Mouse (Mus musculus): Measurements from ENCODE around the gene Itih1. TPM values are rescaled to one million over a fixed set of nuclear protein-coding genes. Genes with fewer than 3 reads are reported as not detected.

Itih1 gene
- polyA plus RNA-seq (2012; ENCODE audit: insufficient read depth, insufficient read length, missing spikeins), result 0.55 TPM in 1 of 2 replicates, not detected in the other

GRCm38 (mm10) chr14:30943038-30943437 is at the start of gene Itih1:
TSS of gene Itih1 (minus strand) at chr14:30943289.
- Histone ChIP-seq H3K27ac (replicated peaks; ENCODE audit: low read depth, low read length) (peak within 1 kb of the TSS; percentile 74), H3K4me3 (ENCODE audit: insufficient read depth, low read depth, low read length) (no peak within 1 kb of the TSS), H3K4me1 (ENCODE audit: control insufficient read depth, insufficient read depth, insufficient read length, low read length) (no peaks in the 10 kb centered on the region)

- H3K4me3 ChIP-seq (ENCODE audit: insufficient read depth, low read depth, low read length), result no peak overlapping the region
- no peak overlapping the region for H3K27ac ChIP-seq (replicated peaks; ENCODE audit: low read depth, low read length)
Observed at GRCm38 (mm10) chr14:30976222-30976621, 33.1 kb upstream of the Itih1 start.

DNA sequence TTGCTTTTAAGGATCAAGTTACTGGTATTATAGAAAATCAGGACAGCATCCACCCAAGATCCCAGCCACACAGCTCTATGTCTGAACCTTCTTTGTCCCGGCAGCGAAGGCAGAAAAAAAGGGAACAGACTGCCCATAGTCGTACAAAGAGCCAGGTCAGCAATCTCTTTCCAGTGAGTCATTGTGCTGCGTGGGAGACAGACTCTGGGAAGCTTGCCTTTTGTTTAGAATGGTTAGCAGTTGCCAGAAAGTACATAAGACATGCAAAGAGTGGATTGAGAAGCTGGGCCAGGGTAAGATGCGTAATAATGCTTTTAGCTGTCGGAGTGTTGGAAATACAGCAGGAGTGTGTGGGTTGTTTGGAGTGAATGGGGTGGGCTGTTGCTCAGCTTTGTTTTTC is 31.1 kb upstream of the Itih1 start:
- no peak overlapping the region for H3K27ac ChIP-seq (replicated peaks; ENCODE audit: low read depth, low read length)
- H3K4me3 ChIP-seq (ENCODE audit: insufficient read depth, low read depth, low read length), result no peak overlapping the region
- no peaks in the 10 kb centered on the region for H3K4me1 ChIP-seq (ENCODE audit: control insufficient read depth, insufficient read depth, insufficient read length, low read length)

More at GRCm38 (mm10) chr14:30976222-30976621, 33.1 kb upstream of the Itih1 start:
- H3K4me1 ChIP-seq (ENCODE audit: control insufficient read depth, insufficient read depth, insufficient read length, low read length), result no peaks in the 10 kb centered on the region

DNA sequence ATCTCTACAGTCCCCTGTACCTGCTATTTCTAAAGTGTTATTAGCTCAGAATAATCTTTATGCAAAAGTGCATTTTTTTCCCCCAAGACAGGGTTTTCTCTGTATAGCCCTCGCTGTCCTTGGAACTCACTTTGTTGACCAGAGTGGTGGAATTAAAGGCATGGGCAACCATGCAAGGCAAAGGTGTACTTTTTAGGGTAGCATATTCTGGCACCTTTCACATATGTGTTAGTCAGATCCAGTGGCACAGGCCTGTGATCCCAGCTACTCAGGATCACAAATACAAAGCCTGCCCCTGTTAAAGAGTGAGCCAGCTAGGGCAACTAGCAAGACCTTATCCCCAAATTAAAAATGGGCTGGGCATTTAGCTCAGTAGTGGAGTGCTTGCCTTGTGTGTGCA is 17.3 kb upstream of the Itih1 start:
- Histone ChIP-seq H3K4me1 (ENCODE audit: control insufficient read depth, insufficient read depth, insufficient read length, low read length) (no peaks in the 10 kb centered on the region), H3K4me3 (ENCODE audit: insufficient read depth, low read depth, low read length) (no peak overlapping the region), H3K27ac (replicated peaks; ENCODE audit: low read depth, low read length) (no peak overlapping the region)

DNA sequence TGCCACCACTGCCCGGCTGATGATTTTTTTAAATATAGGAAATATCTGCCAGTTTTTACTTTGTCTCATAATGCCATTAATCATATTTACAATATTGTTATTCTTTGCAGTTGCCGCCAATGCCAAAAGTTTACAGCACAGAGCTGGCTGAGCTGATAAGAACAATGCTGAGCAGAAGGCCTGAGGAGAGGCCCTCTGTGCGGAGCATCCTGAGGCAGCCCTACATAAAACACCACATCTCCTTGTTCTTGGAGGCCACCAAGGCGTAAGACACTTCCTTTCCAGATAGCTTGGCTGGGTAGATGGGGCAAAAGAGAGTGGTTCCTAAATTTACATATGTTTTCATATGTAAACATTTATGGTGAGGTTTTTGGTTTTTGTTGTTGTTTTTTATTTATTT is 15.9 kb upstream of the Itih1 start:
- Histone ChIP-seq H3K4me1 (ENCODE audit: control insufficient read depth, insufficient read depth, insufficient read length, low read length) (no peaks in the 10 kb centered on the region), H3K27ac (replicated peaks; ENCODE audit: low read depth, low read length) (no peak overlapping the region), H3K4me3 (ENCODE audit: insufficient read depth, low read depth, low read length) (no peak overlapping the region)

- H3K4me3 ChIP-seq (ENCODE audit: insufficient read depth, low read depth, low read length), result no peak overlapping the region
- no peak overlapping the region for H3K27ac ChIP-seq (replicated peaks; ENCODE audit: low read depth, low read length)
- H3K4me1 ChIP-seq (ENCODE audit: control insufficient read depth, insufficient read depth, insufficient read length, low read length), result no peaks in the 10 kb centered on the region
Observed at GRCm38 (mm10) chr14:30958517-30958916, 15.4 kb upstream of the Itih1 start.

DNA sequence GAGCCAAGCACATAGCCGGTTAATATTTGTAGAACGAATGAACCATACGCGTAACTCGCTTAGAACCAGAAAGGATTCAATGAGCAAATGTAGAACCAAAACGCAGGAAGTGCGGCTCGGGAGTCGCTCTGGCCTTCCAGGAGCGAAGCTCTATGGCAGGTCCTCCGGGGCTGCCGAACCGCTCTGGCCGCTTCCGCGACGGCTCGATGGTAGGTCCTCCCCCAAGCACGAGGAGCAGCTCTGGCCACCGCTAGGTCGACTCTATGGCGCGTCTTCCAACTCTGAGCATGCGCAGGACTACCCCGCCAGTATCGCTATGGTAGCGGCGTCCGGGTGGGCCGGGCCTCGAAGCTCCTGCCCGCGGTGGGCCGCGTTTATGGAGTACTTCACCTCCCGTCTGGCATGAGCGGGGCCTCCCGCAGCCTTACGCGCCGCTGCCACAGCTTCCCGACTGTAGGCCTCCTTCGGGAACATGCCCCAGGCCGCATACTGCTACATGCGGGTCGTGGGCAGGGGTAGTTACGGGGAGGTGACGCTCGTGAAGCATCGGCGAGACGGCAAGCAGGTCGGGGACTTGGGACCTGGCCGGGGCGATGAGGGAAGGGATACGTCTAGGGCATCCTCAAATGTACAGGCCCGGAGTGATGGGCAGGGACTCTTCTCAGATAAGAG is 8.2 kb upstream of the Itih1 start, which contains the start of gene Nek4:
Gene Nek4 (plus strand): TSS at position 224 of the 672 bp plus-strand sequence.
- Histone ChIP-seq H3K4me3 (ENCODE audit: insufficient read depth, low read depth, low read length) (peak within 1 kb of the TSS; percentile 97), H3K27ac (replicated peaks; ENCODE audit: low read depth, low read length) (peak within 1 kb of the TSS; percentile 68), H3K4me1 (ENCODE audit: control insufficient read depth, insufficient read depth, insufficient read length, low read length) (peaks cover 6% of the 10 kb centered on the region; the same call in 1 of the 2 replicates)

DNA sequence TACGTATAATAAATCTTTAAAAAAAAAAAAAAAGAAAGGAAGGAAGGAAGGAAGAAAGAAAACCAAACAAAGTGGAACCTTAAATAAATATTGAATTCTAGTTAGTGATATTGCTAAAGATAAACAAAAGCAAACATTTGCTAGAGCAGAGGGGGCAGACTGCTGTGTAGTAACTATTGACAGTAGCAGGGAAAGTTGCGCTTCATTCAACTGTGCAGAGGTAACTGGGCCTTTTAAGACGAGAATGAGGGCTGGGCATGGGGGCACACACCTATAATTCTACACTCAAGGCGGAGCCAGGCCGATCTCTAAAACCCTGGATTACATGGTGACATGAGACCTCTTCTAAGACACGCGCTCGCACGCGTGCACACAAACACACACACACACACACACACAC is 6.9 kb upstream of the Itih1 start:
- H3K4me3 ChIP-seq (ENCODE audit: insufficient read depth, low read depth, low read length), result no peak overlapping the region
- H3K4me1 ChIP-seq (ENCODE audit: control insufficient read depth, insufficient read depth, insufficient read length, low read length), result peaks cover 6% of the 10 kb centered on the region; the same call in 1 of the 2 replicates
- H3K27ac ChIP-seq (replicated peaks; ENCODE audit: low read depth, low read length), result no peak overlapping the region

DNA sequence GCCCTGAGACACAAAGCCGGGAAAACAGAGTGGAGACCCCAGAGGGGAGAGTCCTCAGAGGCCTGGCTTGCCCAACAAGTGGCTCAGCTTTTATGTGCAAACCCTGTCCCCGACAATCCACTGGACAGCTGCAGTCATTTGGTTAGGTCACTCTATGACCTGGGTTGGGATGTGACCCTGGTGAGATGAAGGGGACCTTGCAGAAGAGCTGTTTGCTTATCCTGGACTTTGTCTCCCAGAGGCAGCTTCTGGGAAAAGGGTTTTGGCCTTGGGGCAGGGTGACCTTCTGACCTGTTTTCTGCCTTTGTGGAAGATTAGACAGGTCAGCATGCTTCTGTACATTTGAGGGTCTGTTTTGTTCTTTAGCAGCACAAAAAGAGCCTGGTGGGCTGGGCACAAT is 1.7 kb upstream of the Itih1 start:
- H3K27ac ChIP-seq (replicated peaks; ENCODE audit: low read depth, low read length), result peak overlapping the region; percentile 74
- H3K4me1 ChIP-seq (ENCODE audit: control insufficient read depth, insufficient read depth, insufficient read length, low read length), result no peaks in the 10 kb centered on the region
- no peak overlapping the region for H3K4me3 ChIP-seq (ENCODE audit: insufficient read depth, low read depth, low read length)

- Histone ChIP-seq H3K4me3 (ENCODE audit: insufficient read depth, low read depth, low read length) (no peak overlapping the region), H3K27ac (replicated peaks; ENCODE audit: low read depth, low read length) (peak overlapping the region; percentile 74), H3K4me1 (ENCODE audit: control insufficient read depth, insufficient read depth, insufficient read length, low read length) (no peaks in the 10 kb centered on the region)
Observed at GRCm38 (mm10) chr14:30943860-30944674, 978 bp upstream of the Itih1 start.

DNA sequence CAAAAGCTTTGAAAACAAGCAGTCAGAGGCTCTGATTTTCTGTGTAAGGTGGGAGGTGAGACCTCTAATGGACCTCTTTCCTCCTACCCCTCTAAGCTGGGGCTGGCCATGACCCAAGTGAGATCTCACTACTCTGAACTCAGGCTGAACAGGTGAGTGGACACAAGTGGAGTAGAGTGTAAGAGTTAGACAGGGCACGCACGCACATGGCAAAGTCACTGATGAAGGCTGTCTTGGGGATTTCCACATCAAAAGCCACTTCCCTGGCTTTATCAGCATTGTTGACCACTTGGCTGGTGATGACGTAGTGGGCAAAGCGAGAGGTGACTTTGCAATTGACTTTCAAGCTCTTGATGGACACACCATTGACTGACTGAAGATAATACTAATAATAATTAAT is 835 bp downstream of the Itih1 start:
- H3K4me1 ChIP-seq (ENCODE audit: control insufficient read depth, insufficient read depth, insufficient read length, low read length), result no peaks in the 10 kb centered on the region
- no peak overlapping the region for H3K27ac ChIP-seq (replicated peaks; ENCODE audit: low read depth, low read length)
- H3K4me3 ChIP-seq (ENCODE audit: insufficient read depth, low read depth, low read length), result no peak overlapping the region

DNA sequence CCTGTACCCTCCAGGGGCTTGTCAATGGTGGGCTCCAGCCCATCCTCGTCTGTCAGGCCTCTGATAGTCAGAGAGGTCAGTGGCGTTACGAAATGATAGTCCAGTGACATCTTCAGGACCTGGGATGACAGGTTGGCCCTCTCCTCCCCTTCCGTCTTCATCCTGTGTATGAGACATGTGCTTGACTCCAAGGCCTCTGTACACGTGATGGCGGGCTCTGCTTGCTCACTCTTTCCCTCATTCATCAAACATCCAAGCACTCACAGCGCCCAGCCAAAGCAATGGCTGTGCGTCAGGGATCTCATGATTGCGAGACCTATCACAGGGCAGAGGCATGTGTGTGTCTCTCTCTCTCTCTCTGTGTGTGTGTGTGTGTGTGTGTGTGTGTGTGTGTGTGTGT is 9.7 kb downstream of the Itih1 start:
- no peaks in the 10 kb centered on the region; the same call in 1 of the 2 replicates for H3K4me1 ChIP-seq (ENCODE audit: control insufficient read depth, insufficient read depth, insufficient read length, low read length)
- no peak overlapping the region for H3K27ac ChIP-seq (replicated peaks; ENCODE audit: low read depth, low read length)
- no peak overlapping the region for H3K4me3 ChIP-seq (ENCODE audit: insufficient read depth, low read depth, low read length)

- Histone ChIP-seq H3K4me3 (ENCODE audit: insufficient read depth, low read depth, low read length) (no peak overlapping the region), H3K4me1 (ENCODE audit: control insufficient read depth, insufficient read depth, insufficient read length, low read length) (no peaks in the 10 kb centered on the region; the same call in 1 of the 2 replicates), H3K27ac (replicated peaks; ENCODE audit: low read depth, low read length) (no peak overlapping the region)
Observed at GRCm38 (mm10) chr14:30930386-30930785, 12.7 kb downstream of the Itih1 start.

GRCm38 (mm10) chr14:30925492-30925891 is 17.6 kb downstream of the Itih1 start:
- H3K4me1 ChIP-seq (ENCODE audit: control insufficient read depth, insufficient read depth, insufficient read length, low read length), result peaks cover 10% of the 10 kb centered on the region
- no peak overlapping the region for H3K27ac ChIP-seq (replicated peaks; ENCODE audit: low read depth, low read length)
- H3K4me3 ChIP-seq (ENCODE audit: insufficient read depth, low read depth, low read length), result no peak overlapping the region

DNA sequence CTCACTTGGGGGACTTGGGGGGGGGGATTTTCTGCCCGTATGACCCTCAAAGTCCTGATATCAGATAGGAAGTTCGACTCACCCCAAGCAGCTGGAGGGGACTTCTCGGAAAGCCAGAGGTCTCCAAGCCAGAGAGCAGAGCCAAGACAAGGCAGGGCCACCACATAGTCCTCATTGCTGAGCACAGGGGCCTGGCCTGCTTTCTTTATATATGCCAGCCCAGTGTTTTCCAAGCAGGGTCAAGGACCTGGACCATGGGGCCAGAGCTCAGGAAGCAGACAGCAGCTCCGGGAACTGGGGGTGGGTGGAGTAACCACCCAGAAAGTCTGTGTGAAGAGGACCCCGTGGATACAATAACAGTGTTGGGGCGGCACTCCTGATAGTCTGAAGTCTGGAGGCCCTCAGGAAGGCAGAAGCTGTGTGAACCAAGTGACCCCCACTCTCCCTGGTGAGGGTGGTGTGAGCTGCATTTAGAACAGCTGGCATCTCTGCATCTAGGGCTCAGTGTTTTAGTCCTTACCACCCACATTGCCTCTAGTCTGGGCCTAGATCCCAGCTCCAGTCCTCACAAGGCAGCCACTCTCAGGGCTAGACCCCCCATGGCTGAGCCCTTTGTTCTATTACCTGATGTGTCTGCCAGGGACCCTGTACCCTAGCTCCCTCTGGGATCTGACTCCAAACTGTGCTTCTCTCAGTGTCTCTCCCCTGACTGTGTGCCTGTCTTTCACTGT is 19.5 kb downstream of the Itih1 start, which contains the start of gene Itih3:
Gene Itih3 (minus strand): TSS at position 386 of the 731 bp plus-strand sequence.
- Histone ChIP-seq H3K4me1 (ENCODE audit: control insufficient read depth, insufficient read depth, insufficient read length, low read length) (peaks cover 10% of the 10 kb centered on the region), H3K4me3 (ENCODE audit: insufficient read depth, low read depth, low read length) (no peak within 1 kb of the TSS), H3K27ac (replicated peaks; ENCODE audit: low read depth, low read length) (no peak within 1 kb of the TSS)
